Mouse (Mus musculus) cerebral cortex, adult 2 months (tissue): ENCODE results near the gene Srd5a3.

Source experiments
- WGBS: fragments of 180-500 bp; shearing (Covaris S2); methylation state at CpG from one replicate; pipeline ENCODE4 v1.1.7; 2018; 5-methylcytosine and 5-hydroxymethylcytosine counted together

The Srd5a3 gene

GRCm38 (mm10) chr5:76194377-76194945, 54.4 kb downstream of the Srd5a3 start:
- 64% methylated on average over 6 of the region's 6 CpGs for WGBS

GRCm38 (mm10) chr5:76199346-76199745, 59.3 kb downstream of the Srd5a3 start:
- WGBS = 93% methylated on average over 13 of the region's 13 CpGs

GRCm38 (mm10) chr5:76203171-76203570, 63.1 kb downstream of the Srd5a3 start:
- WGBS = 74% methylated on average over 3 of the region's 3 CpGs
